Mouse (Mus musculus) right cerebral cortex, postnatal 4 days (tissue): ENCODE results near the gene Kdelr3.

ENCODE experiments used
- DNase-seq: peaks from one replicate; pipeline ENCODE4 v3.0.0-alpha.2; 2022

Gene Kdelr3

DNA sequence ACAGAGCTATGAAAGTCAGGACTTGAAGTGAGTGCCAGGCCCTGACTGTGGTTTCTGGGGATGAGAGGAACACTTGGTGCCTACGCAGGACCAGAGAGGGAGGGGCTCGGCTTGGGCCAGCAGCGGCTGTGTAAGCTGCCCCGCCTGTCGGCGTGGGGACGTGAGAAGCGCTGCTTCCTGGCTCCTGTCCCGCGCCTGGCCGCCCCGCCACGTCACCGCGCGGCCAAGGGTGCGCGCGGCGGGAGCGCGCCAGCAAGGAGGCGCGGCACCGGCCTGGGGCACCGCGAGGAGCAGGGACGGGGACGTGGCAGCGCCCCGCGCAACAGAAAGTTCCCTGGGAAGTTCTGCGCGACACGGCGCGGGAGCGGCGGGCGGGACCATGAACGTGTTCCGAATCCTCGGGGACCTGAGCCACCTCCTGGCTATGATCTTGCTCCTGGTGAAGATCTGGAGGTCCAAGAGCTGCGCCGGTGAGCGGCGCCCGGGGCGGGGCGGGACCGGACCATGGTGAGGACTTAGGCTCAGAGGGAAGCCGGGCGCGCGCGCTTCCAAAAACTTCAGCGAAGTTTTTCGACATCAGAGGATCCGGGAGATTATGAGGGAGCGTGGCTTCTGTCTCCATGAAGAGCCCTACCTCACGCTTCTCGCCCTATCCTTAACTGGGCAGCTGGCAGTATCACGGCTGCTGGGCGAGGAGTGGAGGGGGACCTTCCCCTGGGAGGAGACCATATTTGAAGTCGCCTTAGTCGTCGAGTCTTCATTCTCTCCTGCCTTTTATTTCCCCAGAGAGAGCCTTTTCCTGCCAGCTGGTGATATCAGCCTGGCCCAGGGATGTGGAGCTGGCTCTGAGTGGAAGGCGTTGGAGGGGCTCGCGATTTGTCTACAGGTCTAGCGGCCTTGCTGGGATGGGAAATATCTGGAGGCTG, at the start of gene Kdelr3:
Kdelr3 (plus strand) TSS at position 241 of the 926 bp plus-strand sequence.
- DNase-seq, result no peak

DNA sequence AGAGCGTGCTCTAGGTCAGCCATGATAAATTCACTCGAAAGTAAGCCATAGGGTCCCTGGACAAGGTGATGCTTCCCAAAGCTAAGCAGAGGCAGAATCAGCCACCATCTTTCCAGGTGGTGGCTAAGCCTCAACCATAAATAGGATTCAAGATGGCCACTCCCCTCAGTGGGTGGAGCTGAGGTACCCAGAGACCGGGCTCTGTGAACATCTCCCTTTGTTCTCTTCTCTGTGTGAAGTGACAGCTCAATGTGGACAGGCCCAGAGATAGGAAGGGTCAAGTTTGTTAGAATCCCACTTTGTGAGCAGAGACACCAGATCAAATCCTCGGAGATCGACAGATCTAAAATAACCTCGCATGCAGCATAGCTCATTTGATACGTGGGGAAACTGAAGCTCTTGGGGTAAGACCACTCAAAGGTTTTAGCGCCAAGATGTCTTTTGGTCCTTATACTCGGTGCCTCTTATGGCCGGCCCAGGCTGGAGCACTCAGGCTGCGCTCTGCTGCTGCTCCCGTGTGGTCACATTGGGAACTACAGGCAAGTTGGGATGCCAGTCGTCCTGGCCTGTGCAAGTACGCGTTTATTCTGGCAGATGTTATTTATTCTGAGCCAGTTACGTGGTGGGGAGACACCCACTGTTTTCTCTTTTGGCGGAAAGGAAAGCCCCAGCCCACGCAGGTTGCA, 49.5 kb upstream of the Kdelr3 start:
- DNase-seq, result peak; percentile 93

DNA sequence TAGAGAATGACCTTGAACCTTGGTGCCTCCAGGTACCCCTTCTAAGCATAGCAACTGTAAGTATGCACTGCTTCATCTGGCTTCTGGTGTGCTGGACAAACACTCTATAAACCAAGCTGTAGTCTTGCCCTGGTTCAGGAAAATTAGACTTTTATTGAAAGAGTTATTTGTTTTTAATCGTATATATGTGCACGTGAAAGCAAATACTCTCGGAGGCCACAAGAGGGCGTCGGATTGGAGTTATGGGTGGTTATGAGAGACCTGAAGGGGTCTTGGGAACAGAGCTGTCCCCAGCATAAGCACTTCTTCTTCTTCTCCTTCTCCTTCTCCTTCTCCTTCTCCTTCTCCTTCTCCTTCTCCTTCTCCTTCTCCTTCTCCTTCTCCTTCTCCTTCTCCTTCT, 46.6 kb upstream of the Kdelr3 start:
- no peak for DNase-seq

DNA sequence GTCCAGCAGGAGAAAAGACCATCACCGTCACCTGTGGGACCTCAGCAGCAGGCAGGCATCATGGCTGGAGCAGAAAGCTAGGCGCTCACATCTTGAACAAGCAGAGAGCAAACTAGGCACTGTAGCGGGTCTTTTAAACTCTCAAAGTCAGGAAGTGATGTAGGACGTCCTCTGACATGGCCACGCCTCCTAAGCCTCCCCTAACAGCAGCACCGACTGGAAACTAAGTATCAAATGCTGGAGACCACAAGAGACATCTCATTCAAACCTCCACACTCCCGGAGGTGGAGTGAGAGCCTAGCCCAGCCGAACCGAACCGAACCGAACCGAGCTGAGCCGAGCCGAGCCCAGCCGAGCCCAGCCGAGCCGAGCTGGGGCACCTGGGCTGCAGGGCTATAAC, 45.6 kb upstream of the Kdelr3 start:
- DNase-seq, result no peak

DNA sequence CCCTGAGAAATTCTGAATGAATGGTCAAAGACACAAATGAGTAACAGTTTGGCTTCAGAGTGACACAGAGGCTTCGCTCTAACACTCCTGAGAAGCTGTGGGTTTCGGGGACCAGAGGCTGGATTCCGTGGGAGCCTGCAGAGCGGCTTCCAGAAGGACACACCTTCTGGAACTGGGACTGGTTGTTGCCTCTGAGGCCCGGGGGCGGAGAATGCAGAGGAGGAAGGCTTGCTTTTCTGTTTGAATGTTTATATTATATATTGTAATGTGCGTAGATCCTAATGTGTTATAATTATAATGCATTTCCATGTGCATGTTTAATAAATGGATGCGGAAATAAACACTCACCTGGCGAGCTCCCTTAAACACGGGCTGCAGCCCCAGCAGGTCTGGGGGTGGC, 45.1 kb upstream of the Kdelr3 start:
- DNase-seq, result no peak

DNA sequence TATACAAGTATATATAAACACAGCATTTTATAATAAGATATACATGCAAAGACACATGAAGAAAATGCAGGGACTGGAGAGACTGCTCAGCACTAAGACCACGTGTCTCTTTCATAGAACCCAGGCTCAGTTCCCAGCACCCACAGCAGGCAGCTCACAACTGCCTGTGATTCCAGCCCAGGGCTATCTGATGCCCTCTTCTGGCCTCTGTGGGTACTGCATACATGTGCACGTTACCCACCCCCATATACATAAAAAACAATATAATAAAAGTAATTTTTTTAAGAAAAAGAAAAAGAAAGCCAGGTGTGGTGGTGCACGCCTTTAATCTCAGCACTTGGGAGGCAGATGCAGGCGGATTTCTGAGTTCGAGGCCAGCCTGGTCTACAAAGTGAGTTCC, 43.2 kb upstream of the Kdelr3 start:
- DNase-seq, result no peak

DNA sequence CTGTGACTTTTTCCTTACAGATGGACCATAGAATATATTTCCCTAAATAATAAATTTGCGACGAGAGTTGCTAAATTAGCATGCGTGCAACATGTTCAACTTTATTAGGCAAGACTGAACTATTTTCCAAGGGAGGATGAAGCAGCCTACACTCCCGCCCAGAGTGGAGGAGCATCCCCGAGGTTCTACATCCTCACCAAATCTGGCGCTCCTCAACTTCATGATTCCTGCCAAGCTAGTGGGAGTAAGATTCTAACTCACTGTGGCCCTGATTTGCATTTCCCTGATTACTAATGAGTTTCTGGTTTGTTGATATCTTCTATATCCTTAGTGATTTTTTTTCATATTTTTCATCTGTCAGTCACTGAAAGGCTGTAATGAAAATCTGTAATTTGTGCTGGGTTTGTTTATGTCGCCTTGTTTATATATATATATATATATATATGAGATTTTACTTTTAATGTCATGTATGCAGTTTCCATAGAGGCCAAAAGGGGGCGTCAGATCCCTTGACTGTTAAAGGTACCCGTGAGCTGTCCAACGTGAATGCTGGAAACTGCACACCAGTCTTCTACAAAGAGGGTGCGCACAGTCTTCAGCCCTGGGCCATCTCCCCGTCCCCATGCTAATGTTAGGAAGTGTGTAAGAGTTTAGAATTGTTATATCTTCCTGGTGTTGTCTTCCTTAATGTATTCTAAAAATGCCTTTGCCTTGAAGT, 42.4 kb upstream of the Kdelr3 start:
- no peak for DNase-seq

DNA sequence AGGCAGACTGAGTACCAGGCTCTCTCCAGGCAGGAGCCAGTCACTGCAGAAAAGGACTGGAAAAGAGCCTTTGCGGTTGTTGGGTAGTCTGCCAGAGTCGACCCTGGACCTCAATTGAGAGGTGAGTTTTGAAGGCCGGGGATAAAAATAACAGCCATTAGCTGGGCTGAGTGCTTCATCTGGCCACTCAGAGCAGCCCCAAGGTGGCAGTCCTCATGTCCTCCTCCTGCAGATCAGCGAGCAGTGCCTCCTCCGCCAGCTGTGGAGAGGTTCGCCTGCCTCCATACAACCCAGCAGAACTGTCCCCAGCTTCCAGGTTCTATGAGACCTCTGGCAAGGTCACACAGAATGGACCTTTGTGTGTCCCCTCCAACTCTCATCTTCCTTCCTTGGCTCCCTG, 39.0 kb upstream of the Kdelr3 start:
- no peak for DNase-seq

DNA sequence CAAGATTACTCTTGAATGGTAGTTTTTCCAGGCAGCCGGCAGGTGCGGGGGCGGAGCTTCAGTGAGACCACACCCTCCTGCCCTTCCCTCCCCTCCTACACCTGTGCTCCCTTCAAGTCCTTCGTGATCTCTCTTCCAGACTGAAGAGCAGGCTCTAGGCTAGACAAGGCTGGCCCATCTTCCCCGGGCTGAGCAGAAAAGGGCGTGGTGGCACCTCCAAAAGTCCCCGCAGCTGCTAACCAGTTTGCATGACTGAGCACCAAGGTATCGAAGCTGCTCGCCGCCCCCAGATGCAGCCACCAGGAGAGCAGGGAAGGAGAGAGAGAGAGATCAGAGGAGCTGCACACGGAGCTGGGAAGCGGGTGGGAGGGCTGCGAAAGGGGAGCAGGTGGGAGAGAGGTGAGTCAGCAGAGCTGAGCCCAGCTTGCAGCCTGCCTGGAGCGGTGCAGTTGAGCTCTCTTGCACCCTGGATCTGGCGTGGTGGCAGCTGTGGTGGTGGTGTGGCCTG, 35.0 kb upstream of the Kdelr3 start:
- DNase-seq, result no peak

DNA sequence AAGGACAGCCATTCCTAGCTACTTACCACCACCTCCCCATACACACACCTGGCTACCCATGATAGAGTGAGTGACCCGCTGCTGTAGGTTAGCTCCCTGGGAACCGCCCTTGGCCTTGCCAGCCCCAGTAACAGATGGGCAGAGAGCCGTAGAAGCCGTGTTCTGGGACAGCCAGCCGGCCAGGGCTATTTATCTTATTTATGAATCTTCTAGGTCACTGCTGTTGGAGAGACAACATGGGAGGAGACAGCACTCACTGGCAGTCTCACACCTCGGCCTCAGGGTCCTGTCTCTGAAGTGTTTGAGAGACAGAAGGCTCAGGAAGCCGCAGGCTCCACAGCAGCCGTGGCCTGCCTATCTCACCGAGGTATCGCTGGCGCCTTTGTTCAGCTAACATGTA, 26.7 kb upstream of the Kdelr3 start:
- no peak for DNase-seq

DNA sequence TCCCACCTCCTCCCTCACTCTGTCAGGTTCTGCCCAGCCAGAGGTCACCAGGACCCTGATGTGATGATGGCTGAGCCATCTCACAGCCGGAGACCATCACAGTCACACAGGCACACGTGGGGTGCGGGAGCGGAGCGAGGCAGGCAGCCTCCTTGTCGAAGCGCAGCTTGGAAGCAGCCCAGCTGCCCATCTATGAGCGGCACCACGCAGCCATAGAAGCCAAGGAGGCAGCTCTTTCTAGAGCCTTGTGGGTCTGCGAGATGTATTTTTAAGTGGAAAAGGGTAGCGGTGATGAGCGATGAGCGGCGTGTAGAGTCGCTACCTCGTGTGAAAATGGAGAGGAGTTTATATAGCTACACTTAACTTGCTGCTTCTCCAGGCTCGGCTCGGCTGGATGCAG, 22.7 kb upstream of the Kdelr3 start:
- DNase-seq, result peak; percentile 42

DNA sequence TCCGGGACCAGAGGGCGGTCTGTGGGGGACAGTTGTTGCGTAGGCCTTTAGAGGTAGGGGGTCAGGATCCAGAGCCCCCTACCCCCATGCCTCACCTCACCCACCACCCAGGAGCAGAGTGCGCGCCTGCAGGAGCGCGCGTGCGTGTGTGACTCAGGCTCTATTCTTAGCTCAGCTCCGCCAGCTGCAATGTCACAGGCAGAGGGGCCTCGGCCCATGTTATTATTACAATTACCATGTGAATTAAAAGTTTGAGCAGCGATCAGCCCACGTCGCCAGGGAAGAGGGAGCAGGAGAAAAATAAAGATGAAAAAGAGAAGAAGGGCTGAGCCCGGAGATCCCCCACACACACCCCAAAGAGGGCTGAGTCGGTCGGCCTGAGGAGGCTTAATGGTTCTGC, 16.1 kb upstream of the Kdelr3 start:
- no peak for DNase-seq

DNA sequence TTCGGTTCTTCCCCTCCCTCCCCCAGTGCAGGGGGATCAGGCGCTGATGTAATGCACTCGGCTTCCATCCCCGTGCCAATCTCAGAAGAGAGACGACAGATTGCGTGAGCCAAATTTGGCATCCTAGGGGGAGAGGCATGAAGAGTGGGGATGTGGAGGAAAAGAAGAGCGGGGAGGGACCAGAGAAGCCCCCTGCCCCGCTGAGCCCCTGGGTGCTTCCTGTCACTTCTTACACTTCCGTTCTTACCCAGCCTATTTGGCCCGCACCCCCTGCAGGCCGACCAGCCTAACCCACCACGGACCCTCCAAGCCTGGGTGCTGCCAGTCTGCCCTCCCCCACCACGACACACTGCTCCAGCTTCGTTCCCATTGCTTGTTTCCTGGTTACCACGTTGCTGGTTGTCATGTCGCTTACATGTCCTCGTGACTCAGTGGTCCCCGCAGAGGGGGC, 13.3 kb upstream of the Kdelr3 start:
- DNase-seq, result peak; percentile 55

DNA sequence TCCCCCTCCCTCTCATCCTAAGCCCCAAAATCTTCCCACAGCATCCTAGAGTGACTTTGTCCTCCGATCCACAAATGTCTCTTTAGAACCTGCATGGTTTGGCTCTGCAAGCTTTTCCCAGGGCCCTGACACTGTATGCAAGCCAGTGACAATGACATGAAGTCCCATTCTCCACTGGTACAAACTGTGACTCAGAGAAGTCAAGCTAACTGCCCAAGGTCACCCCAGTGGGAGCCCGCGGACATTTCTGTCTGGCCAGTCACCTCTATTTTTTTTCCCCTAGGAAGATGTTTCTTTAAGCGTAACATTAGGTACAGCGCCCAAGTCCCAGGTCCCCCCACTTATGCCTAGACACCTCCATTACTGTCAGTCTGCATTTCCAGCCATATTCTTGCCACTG, 12.8 kb upstream of the Kdelr3 start:
- no peak for DNase-seq

DNA sequence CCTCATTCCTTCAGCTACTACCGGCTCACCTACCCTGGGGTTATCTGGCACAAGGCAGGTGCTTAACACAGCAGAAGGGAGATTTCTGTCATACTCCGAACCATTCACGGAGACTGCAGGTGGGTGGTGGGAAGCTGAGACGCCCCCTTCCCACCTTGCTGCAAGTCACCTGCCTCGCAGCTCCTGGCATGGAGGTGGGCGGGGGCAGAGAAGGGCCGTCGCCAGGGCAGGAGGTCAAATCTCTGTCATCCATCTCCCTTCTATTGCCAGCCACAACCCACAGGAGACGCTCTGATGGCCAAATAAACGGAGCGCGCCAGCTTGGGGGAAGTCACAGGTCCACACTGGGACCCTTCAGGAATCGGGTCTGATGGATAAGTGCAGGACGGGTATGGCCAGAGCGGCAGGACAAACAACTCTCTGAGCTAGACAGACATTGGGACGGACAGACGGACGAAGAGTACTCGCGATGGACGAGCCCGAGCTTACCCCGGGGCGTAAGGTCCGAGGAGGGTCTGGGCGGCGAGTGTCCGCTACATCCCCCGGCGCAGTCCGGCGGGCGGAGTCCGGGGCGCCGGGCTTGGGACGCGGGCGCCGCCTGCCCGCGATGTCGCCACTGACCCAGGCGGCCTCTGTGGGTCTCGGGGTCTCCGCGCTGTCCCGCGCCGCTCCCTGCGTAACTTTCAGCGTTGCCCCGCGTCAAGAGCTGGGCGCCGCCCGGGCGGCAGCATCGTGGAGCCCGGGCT, 11.3 kb upstream of the Kdelr3 start, which contains the start of gene Kcnj4:
Kcnj4 (minus strand) TSS at position 535 of the 746 bp plus-strand sequence.
- DNase-seq, result no peak

DNA sequence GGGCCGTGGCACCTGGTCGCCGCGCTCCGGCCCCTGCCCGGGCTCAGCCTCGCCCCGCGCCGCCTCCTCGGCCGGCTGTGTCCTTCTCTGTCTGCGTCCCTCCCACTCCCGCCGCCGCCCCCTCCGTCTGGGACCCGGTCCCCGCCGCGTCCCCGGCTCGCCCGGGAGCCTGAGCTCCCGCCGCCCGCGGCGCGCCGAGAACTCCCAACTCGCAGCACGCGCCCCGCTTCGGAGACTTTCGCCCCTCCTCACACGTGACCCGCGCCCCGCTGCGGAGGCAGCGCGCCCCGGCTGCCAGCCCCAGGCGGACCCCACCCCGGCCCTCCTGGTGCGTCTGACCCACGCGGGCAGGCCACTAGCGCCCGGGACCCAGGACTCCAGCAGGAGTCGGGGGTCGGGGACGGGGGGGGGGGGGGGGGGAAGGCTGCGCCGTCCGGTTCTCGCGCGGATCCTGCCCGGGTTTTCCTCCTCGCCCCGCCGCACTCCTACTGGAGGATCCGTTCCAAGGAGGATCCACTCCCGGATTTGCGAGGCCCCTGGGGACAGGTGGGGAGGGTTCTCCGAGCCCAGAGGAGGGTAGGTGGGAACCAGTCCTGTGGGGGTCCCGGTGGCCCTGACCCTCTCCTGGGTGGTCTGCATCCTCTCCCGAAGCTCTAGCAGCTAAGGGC, 10.5 kb upstream of the Kdelr3 start:
- peak; percentile 85 for DNase-seq

DNA sequence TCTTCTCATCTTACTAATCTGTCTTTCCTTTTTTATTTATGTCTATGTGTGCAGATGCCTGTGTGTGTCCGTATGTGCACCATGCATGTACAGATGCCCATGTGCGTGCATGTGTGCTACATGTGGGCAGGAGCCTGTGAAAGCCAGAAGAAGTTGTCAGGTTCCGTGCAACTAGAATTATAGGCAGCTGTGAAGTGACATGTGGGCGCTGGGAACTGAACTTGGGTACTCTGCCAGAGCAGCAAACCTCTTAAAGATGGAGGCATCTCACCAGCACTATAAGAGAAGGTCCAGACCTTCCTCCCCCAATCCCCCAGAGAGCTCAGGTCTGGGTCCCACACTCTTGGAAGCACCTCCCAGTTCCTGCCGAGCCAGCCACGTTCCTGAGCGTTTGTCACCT, 9.8 kb upstream of the Kdelr3 start:
- no peak for DNase-seq

DNA sequence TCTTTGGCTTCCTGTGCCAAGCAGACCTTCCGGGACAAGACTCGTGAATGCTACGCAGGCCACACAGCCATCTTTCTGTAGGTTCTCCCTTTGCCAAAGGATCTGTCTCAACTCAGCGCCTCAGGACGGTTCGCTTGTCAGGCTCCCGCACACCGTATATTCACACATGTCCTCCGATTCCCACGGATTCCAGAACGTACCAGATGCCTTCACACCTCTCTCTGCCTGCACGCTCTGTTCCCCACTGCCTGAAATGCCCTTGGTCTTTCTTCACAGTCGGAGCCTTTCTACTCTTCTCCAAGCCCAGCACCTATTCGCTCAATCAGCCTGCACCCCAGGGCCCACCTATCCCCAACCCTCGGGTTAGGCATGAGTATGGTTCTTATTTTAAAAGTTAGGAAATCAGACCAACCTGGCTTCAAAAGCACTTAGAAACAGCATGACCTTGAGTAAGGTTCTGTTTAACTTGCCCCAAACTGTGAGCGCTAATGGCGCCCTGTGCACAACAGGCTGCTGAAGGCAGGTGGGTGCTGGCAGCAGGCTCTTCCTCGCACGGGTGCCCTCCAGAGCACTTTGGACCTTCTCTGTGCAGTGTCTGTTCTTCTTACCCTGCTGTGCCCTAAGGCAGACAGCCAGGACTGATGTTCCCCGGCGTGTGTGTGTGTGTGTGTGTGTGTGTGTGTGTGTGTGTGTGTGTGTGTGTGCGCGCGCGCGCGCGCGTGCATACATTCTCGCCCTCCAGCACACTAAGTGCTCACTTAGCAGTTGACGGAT, 9.0 kb upstream of the Kdelr3 start:
- DNase-seq, result no peak

DNA sequence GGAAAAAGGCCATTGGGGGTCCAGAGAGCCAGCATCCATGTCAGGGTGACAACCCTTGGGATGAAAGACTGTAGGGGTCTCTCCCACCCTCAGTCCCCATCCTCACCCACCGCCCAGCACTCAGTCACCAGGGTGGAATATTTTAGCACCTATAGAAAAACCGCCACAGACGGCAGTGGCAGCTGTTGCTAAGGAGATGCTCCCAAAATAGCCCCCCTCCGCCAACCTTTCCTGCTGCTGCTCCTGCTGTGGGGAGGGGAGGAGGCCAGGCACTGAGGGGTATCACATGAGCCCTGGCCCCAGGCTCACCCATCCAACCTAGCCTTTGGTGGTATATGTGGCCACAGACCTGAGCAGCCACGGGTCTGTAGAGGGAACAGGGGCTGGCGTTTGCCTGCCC, 6.2 kb upstream of the Kdelr3 start:
- no peak for DNase-seq

DNA sequence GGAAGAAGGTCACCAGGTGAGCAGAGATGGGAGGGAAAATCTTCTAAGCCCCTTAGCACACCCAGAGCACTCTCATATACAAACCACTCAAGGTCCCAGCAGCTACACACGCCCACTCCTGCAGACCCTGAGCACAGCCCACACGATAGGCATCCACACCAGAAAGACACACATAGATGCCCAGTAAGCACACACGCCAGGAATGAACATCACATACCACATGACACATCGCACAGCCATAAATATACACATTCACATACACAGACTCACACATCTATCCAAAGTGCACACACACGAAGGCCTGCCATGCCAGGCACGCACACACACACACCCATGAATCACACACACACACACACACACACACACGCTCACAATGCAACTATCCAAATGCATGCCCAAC, 5.8 kb upstream of the Kdelr3 start:
- no peak for DNase-seq
